ENCODE assay signal across 13 mouse cellular contexts in genomic region chr13:113553603-113554230, GRCm38 (mm10).
DNase-seq lines count a peak whose midpoint lies in the region; ATAC-seq lines count a peak whose summit lies in the region.
"Had no signal": no experiment of that assay in that cellular context is flagged by ENCODE, and none has a peak within 500 bp of the region (broad histone marks: within the 10 kb centered on the region; RNA-seq: fewer than 3 reads in every experiment).

No protein-coding gene starts in this region.

- peak; percentile 52 for ATAC-seq in megakaryocyte, adult 5-6 weeks (ENCODE audit: poor library complexity, severe bottlenecking)
- ATAC-seq: forebrain, postnatal 0 days had no signal

- DNase-seq in cerebellum, postnatal 10 days, result peak; percentile 27 to 33
- DNase-seq in cerebellum, postnatal 25 days, result no peak
- DNase-seq in lung, postnatal 10 days, result peak; percentile 30
- no peak for DNase-seq in lung, postnatal 36 days
- DNase-seq in ZHBTc4 (ENCODE audit: low read depth, low spot score), result peak; percentile 65
- DNase-seq in ovary, postnatal 36 days (ENCODE audit: low spot score), result no peak
- no peak for DNase-seq in cerebellum, adult 11-12 months
- DNase-seq: cerebellum, postnatal 36 days; forebrain, postnatal 0 days; gastrocnemius, postnatal 36 days; kidney, postnatal 14 days; thymus, postnatal 4 days had no signal

Comparison
In these comparisons a context has a peak if more than half of its experiments do, and no peak if none do; other contexts are left out.
1. DNase-seq: peak in cerebellum, postnatal 10 days (2 of 2), lung, postnatal 10 days (single experiment) and ZHBTc4 (single experiment); none in cerebellum, postnatal 25 days (0 of 2), lung, postnatal 36 days (single experiment), ovary, postnatal 36 days (single experiment) and cerebellum, adult 11-12 months (single experiment).